Mouse (Mus musculus): ENCODE measurements at regions not wholly inside any gene's neighbourhood (a gene's known extent, or its start where the extent isn't known, plus 50 kb on each side); places are given as distances from the start of the nearest gene placed in this dataset.
A peak's percentile ranks its signal among the peaks of the same experiment; 100 is the strongest.

DNA sequence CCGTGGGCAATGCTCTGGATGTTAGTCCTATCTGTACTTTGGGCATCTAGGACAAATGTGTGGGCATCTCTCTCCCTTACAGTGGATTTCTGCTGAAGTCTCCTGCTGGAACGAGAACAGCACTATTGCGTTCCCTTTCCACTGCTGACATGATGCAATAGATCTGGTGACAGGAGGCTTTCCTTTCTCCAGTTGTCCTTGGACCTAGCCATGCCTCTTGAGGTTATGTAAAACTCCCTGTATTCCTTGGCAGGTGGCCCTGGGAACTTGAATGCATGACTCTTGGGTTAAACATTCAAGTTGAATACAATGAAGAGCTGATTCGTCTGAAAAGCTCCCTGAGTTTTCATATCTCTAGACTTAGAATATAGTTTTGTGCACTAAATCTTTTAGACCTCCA, 386.1 kb upstream of the A1bg start:
- peak overlapping the region; percentile 8 for H3K4me2 ChIP-seq (ENCODE audit: low read depth)
- no peak overlapping the region for H3K4me3 ChIP-seq
- no peaks in the 10 kb centered on the region for H3K27me3 ChIP-seq (ENCODE audit: control insufficient read depth, insufficient read depth, insufficient read length)
- H3K36me3 ChIP-seq (ENCODE audit: control insufficient read depth, insufficient read depth) = no peaks in the 10 kb centered on the region
- TF ChIP-seq REST (IDR thresholded peaks at IDR 0.05; ENCODE audit: insufficient read depth, insufficient read length) (no peak), MYOG (IDR thresholded peaks at IDR 0.05; ENCODE audit: control insufficient read depth in 1 of 3, insufficient read depth in 1 of 3, insufficient read length in 2 of 3, low read depth in 2 of 3) (peak in 1 of 3 experiments; percentile 61), POLR2A (IDR thresholded peaks at IDR 0.05; ENCODE audit: insufficient read length, low read depth) (no peak), TCF3 (IDR thresholded peaks at IDR 0.05; ENCODE audit: insufficient read length, low read depth) (no peak), CEBPB (IDR thresholded peaks at IDR 0.05; ENCODE audit: insufficient read depth, poor library complexity, severe bottlenecking) (peak; percentile 93)
- H3K79me2 ChIP-seq (ENCODE audit: control insufficient read depth, insufficient read depth) = no peaks in the 10 kb centered on the region
- H3ac ChIP-seq (ENCODE audit: control insufficient read depth, insufficient read length) = no peak overlapping the region

DNA sequence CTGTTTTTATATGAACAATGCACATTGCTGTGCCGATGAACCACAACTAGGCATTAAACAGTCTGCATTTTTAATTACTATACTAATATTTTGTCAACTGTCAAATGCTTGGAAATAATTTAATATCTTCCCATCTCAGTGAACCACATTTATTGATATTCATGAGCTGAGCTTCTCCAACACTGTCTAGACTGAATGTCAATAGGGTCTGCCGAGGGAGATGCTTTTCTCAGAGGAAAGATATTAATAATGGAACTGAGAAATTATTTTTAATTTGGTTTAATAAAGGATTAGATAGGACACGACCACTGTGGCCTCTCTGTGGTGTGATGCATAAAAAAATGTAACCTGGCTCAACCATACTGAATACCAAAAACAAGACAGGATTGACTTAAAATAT, 381.7 kb upstream of the A1bg start:
- Histone ChIP-seq H3ac (ENCODE audit: control insufficient read depth, insufficient read length) (no peak overlapping the region), H3K27me3 (ENCODE audit: control insufficient read depth, insufficient read depth, insufficient read length) (no peaks in the 10 kb centered on the region), H3K4me3 (no peak overlapping the region)

DNA sequence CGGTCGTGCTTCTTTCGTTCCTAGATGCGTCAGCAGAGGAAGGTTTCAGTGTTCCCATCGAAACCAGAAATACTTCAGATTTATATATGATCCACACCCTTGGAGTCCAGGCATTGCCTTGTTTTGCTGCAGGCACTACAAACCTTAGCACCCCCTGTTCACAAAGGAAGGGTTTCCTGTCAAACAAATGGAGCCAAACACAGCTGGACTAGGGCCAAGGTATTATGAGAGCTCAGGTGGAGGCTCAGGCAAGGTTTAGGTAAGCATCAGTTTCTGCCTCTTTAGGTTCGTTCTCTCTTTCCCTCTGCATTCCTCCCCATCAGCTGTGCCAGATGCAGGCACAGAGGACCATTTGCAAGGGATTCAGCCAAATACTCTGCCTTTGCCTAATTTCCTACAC, 377.0 kb upstream of the A1bg start:
- H3K27me3 ChIP-seq (ENCODE audit: control insufficient read depth, insufficient read depth, insufficient read length) = no peaks in the 10 kb centered on the region
- no peaks in the 10 kb centered on the region for H3K79me2 ChIP-seq (ENCODE audit: control insufficient read depth, insufficient read depth)
- no peak overlapping the region for H3K4me2 ChIP-seq (ENCODE audit: low read depth)
- no peaks in the 10 kb centered on the region for H3K36me3 ChIP-seq (ENCODE audit: control insufficient read depth, insufficient read depth)
- TF ChIP-seq POLR2AphosphoS2 (IDR thresholded peaks at IDR 0.05; ENCODE audit: insufficient read length, low read depth) (no peak), E2F4 (IDR thresholded peaks at IDR 0.05; ENCODE audit: insufficient read depth) (no peak), MYOG (IDR thresholded peaks at IDR 0.05; ENCODE audit: control insufficient read depth in 1 of 3, insufficient read depth in 1 of 3, insufficient read length in 2 of 3, low read depth in 2 of 3) (no peak), MAX (IDR thresholded peaks at IDR 0.05; ENCODE audit: low read depth) (no peak), MYOD1 (IDR thresholded peaks at IDR 0.05; ENCODE audit: control insufficient read depth in 1 of 3, insufficient read length in 2 of 3, low read depth in 2 of 3) (no peak), SRF (IDR thresholded peaks at IDR 0.05; ENCODE audit: control insufficient read depth, insufficient read length, low read depth) (no peak), USF1 (IDR thresholded peaks at IDR 0.05; ENCODE audit: low read depth) (no peak), REST (IDR thresholded peaks at IDR 0.05; ENCODE audit: insufficient read depth, insufficient read length) (no peak)
- H3ac ChIP-seq (ENCODE audit: control insufficient read depth, insufficient read length) = no peak overlapping the region
- no peak overlapping the region for H3K4me3 ChIP-seq

More for the DNA sequence above, 381.7 kb upstream of the A1bg start:
- no peak overlapping the region for H3K4me2 ChIP-seq (ENCODE audit: low read depth)
- H3K36me3 ChIP-seq (ENCODE audit: control insufficient read depth, insufficient read depth) = no peaks in the 10 kb centered on the region
- H3K79me2 ChIP-seq (ENCODE audit: control insufficient read depth, insufficient read depth) = no peaks in the 10 kb centered on the region
- no peak for TF ChIP-seq MAX (IDR thresholded peaks at IDR 0.05; ENCODE audit: low read depth)
- no peak for TF ChIP-seq MYOD1 (IDR thresholded peaks at IDR 0.05; ENCODE audit: control insufficient read depth in 1 of 3, insufficient read length in 2 of 3, low read depth in 2 of 3)
- no peak for TF ChIP-seq REST (IDR thresholded peaks at IDR 0.05; ENCODE audit: insufficient read depth, insufficient read length)
- TF ChIP-seq SRF (IDR thresholded peaks at IDR 0.05; ENCODE audit: control insufficient read depth, insufficient read length, low read depth) = no peak
- TF ChIP-seq USF1 (IDR thresholded peaks at IDR 0.05; ENCODE audit: low read depth) = no peak

DNA sequence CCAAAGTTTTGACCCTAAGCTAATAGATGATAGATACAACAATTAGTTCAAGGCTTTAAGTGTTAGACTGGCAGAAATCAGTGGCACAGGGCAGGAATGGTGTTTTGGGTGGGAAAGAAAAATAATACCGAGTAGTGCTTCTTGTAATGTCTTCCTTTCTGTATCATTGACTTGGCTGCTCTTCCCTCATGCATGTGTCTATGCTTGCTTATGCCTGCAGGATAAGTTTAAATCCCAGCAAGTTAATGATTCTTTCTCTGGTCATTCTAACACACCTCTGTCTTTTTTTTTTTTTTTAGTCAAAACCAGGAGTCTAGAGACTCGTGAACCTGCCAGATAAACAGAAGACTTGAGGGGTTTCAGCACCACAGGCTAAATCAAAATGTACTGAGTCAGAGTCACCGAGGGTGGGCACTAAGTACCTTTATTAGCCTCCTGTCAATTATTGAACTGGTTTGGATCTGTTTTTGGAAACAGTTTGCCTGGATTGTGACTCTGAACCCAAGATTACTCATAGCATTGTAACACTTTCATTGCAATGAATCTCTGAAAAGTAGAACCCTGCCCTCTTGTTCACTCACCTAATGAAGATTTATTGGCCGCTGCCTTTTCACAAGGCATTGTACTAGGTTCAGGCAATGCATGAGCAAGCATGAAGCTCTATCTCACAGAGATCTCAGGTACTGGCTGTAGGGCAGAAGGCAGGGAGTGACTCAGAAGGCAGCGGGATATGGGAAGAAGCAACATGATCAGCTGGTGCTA, 374.8 kb upstream of the A1bg start:
- Histone ChIP-seq H3K4me3 (no peak overlapping the region), H3K4me2 (ENCODE audit: low read depth) (no peak overlapping the region), H3K36me3 (ENCODE audit: control insufficient read depth, insufficient read depth) (no peaks in the 10 kb centered on the region), H3K27me3 (ENCODE audit: control insufficient read depth, insufficient read depth, insufficient read length) (no peaks in the 10 kb centered on the region), H3K79me2 (ENCODE audit: control insufficient read depth, insufficient read depth) (no peaks in the 10 kb centered on the region), H3ac (ENCODE audit: control insufficient read depth, insufficient read length) (no peak overlapping the region)
- TF ChIP-seq TCF3 (IDR thresholded peaks at IDR 0.05; ENCODE audit: insufficient read length, low read depth) (no peak), POLR2AphosphoS2 (IDR thresholded peaks at IDR 0.05; ENCODE audit: insufficient read length, low read depth) (no peak), REST (IDR thresholded peaks at IDR 0.05; ENCODE audit: insufficient read depth, insufficient read length) (no peak)

DNA sequence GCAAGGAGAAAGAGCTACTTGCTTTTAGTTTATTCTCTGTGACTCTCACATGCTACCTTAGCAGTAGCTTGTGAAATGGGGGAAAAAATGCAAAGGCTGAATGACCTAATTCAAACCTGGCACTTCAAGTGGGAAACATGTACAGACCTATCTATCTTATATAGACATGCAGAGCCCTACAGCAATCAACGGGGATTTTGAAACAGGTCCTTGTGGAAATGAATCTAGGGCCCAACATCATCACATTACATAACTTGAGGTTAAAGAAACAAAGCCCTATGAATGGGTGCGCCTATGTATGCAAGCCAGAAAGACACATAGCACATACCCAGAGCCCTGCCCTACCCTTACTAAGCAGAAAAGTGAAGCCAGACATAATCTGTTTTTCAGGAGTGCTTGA, 371.8 kb upstream of the A1bg start:
- Histone ChIP-seq H3K4me3 (no peak overlapping the region), H3K27me3 (ENCODE audit: control insufficient read depth, insufficient read depth, insufficient read length) (no peaks in the 10 kb centered on the region), H3K4me2 (ENCODE audit: low read depth) (no peak overlapping the region), H3K79me2 (ENCODE audit: control insufficient read depth, insufficient read depth) (no peaks in the 10 kb centered on the region), H3ac (ENCODE audit: control insufficient read depth, insufficient read length) (no peak overlapping the region), H3K36me3 (ENCODE audit: control insufficient read depth, insufficient read depth) (no peaks in the 10 kb centered on the region)
- TF ChIP-seq MYOG (IDR thresholded peaks at IDR 0.05; ENCODE audit: control insufficient read depth in 1 of 3, insufficient read depth in 1 of 3, insufficient read length in 2 of 3, low read depth in 2 of 3) = no peak
- TF ChIP-seq E2F4 (IDR thresholded peaks at IDR 0.05; ENCODE audit: insufficient read depth) = no peak
- TF ChIP-seq TCF3 (IDR thresholded peaks at IDR 0.05; ENCODE audit: insufficient read length, low read depth) = no peak
- no peak for TF ChIP-seq REST (IDR thresholded peaks at IDR 0.05; ENCODE audit: insufficient read depth, insufficient read length)
- TF ChIP-seq USF1 (IDR thresholded peaks at IDR 0.05; ENCODE audit: low read depth) = no peak
- TF ChIP-seq POLR2A (IDR thresholded peaks at IDR 0.05; ENCODE audit: insufficient read length, low read depth) = no peak
- no peak for TF ChIP-seq POLR2AphosphoS2 (IDR thresholded peaks at IDR 0.05; ENCODE audit: insufficient read length, low read depth)
- TF ChIP-seq SRF (IDR thresholded peaks at IDR 0.05; ENCODE audit: control insufficient read depth, insufficient read length, low read depth) = no peak
- TF ChIP-seq MAX (IDR thresholded peaks at IDR 0.05; ENCODE audit: low read depth) = no peak
- no peak for TF ChIP-seq CEBPB (IDR thresholded peaks at IDR 0.05; ENCODE audit: insufficient read depth, poor library complexity, severe bottlenecking)
- no peak for TF ChIP-seq TCF12 (IDR thresholded peaks at IDR 0.05; ENCODE audit: insufficient read depth, poor library complexity, severe bottlenecking)
- TF ChIP-seq MYOD1 (IDR thresholded peaks at IDR 0.05; ENCODE audit: control insufficient read depth in 1 of 3, insufficient read length in 2 of 3, low read depth in 2 of 3) = no peak

All from myocyte (in vitro differentiated cells).